ENCODE assay signal across 8 mouse cellular contexts in the genomic region with DNA sequence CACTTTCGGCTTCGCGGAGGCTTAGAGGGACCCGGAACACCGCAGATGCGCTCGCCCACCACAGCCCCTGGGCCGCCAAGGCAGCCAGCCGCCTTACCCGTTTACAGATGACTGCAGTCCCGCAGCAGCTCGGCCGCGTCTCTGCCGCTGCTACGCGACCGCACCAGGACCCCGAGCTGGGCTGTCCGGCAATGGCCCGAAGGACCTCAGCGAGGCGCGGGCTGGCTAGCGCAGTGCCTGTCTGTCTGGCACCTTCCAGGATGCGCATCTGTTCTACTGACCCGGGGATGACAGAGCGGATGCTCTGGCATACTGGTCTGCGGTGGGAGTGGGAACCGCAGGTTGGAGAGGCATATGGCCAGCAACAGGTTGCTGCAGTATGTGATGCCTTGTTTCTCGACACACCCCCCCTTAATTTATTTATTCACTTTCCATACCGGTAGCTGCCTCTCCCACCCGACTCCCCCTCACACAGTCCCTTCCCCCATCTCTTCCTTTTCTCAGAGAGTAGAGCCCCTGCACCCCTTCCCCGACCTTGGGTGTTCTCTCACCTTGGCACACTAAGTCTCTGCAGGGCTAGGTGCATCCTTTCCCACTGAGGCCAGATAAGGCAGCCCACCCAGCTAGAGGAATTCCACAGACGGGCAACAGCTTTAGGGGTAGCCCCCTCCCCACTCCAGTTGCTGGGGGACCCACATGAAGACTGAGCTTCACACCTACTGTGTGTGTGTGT. TPM values are rescaled to one million over a fixed set of nuclear protein-coding genes. Genes with fewer than 3 reads are reported as not detected.
DNase-seq lines count a peak whose midpoint lies in the region; ATAC-seq lines count a peak whose summit lies in the region.

Rabl2 (minus strand) TSS at position 201 of the 733 bp plus-strand sequence.

- peak within 1 kb of the TSS; percentile 83 for H3K4me3 ChIP-seq in hindbrain, embryonic 15.5 days

- H3K27ac ChIP-seq in hindbrain, embryonic 15.5 days (replicated peaks) = peak within 1 kb of the TSS; percentile 86

- no peaks in the 10 kb centered on the region for H3K9me3 ChIP-seq in hindbrain, embryonic 15.5 days

- H3K4me1 ChIP-seq in hindbrain, embryonic 15.5 days (replicated peaks) = peaks cover 21% of the 10 kb centered on the region

- H3K4me2 ChIP-seq in hindbrain, embryonic 15.5 days = peak within 1 kb of the TSS; percentile 93

- WGBS in hindbrain, embryonic 15.5 days = 1% methylated on average over 34 of the region's 35 CpGs

- H3K36me3 ChIP-seq in hindbrain, embryonic 15.5 days = peaks cover 10% of the 10 kb centered on the region

- peak; percentile 96 for ATAC-seq in hindbrain, embryonic 15.5 days (ENCODE audit: low FRiP score, low read depth)

- no peaks in the 10 kb centered on the region for H3K27me3 ChIP-seq in hindbrain, embryonic 15.5 days

- DNase-seq in T-cell, adult 2 months (ENCODE audit: low spot score) = peak; percentile 69
- DNase-seq in cerebellum, postnatal 36 days = peak; percentile 82 to 84
- peak; percentile 82 to 87 for DNase-seq in frontal cortex, postnatal 36 days (ENCODE audit: low spot score in 2 of 2)
- DNase-seq in left cerebral cortex, adult 11 months (ENCODE audit: low spot score) = peak; percentile 74
- DNase-seq in lung, postnatal 4 days = peak; percentile 90 to 91
- DNase-seq in retina, postnatal 7 days (ENCODE audit: low read depth, low spot score) = peak; percentile 84
- DNase-seq in urinary bladder, adult 2 months (ENCODE audit: low spot score) = peak; percentile 66

- peak within 1 kb of the TSS; percentile 77 for H3K9ac ChIP-seq in hindbrain, embryonic 15.5 days

RNA-seq across cellular contexts. Expression of gene Rabl2, which starts in this region (rescaled TPM):
- polyA plus RNA-seq in hindbrain, embryonic 15.5 days (2015; fragmentation: Nextera tagmentation; extraction: Ambion mirVana) = 74.3 and 86.2 TPM in 2 replicates
- polyA plus RNA-seq in urinary bladder, adult 2 months (2012; rRNA removed) = 22.2 and 26.8 TPM in 2 replicates

Comparison
In these comparisons a context has a peak if more than half of its experiments do, and no peak if none do; other contexts are left out.
1. Peak in every context shown above with its lines: DNase-seq, ATAC-seq, H3K4me3 ChIP-seq and H3K27ac ChIP-seq.